Mouse (Mus musculus) limb, embryonic 13.5 days (tissue): ENCODE measurements at regions not wholly inside any gene's neighbourhood (a gene's known extent, or its start where the extent isn't known, plus 50 kb on each side); places are given as distances from the start of the nearest gene placed in this dataset.
A peak's percentile ranks its signal among the peaks of the same experiment; 100 is the strongest.

Source experiments
- ATAC-seq: fragments of 200-750 bp; cut with Nextera tagmentation; 2 replicates; pipeline ENCODE4 v1.8.0; 2017; ENCODE audit warnings: low read depth, moderate number of reproducible peaks, moderate TSS enrichment; ENCODE audit not compliant: low FRiP score
- H3K27ac ChIP-seq: fragments of 300-500 bp; sonication (generic); 2 replicates; pipeline ENCODE4 v1.5.1; 2015; ENCODE audit warnings: inconsistent platforms, mild to moderate bottlenecking, moderate library complexity
- H3K27me3 ChIP-seq: fragments of 300-500 bp; sonication (generic); 2 replicates; pipeline ENCODE4 v1.6.1; 2015; ENCODE audit warnings: mild to moderate bottlenecking, inconsistent platforms
- H3K36me3 ChIP-seq: fragments of 300-500 bp; sonication (generic); 2 replicates; pipeline ENCODE4 v1.6.1; 2015; ENCODE audit warnings: inconsistent platforms, mild to moderate bottlenecking, moderate library complexity
- H3K4me1 ChIP-seq: fragments of 300-500 bp; sonication (generic); 2 replicates; pipeline ENCODE4 v1.6.1; 2015; ENCODE audit warnings: inconsistent platforms
- H3K4me2 ChIP-seq: fragments of 300-500 bp; sonication (generic); replicated peaks from 2 replicates; pipeline ENCODE4 v1.6.1; 2015; ENCODE audit warnings: inconsistent platforms, mild to moderate bottlenecking, moderate library complexity
- H3K4me3 ChIP-seq: fragments of 300-500 bp; sonication (generic); 2 replicates; pipeline ENCODE4 v1.5.1; 2015; ENCODE audit warnings: moderate library complexity, mild to moderate bottlenecking, inconsistent platforms
- H3K9ac ChIP-seq: fragments of 300-500 bp; sonication (generic); 2 replicates; pipeline ENCODE4 v1.6.1; 2015; ENCODE audit warnings: mild to moderate bottlenecking, inconsistent platforms
- H3K9me3 ChIP-seq: fragments of 300-500 bp; sonication (generic); 2 replicates; pipeline ENCODE4 v1.6.1; 2016; ENCODE audit warnings: inconsistent platforms
- WGBS: fragments of 180-500 bp; shearing (Covaris S2); methylation state at CpG from one replicate; pipeline ENCODE4 v1.1.7; 2015; 5-methylcytosine and 5-hydroxymethylcytosine counted together

- H3K27me3 ChIP-seq = no peaks in the 10 kb centered on the region
- H3K27ac ChIP-seq = no peak overlapping the region
- WGBS = 36% methylated on average over 13 of the region's 13 CpGs
- no peaks in the 10 kb centered on the region for H3K36me3 ChIP-seq
- ATAC-seq = no peak
- H3K4me1 ChIP-seq = no peaks in the 10 kb centered on the region
- no peak overlapping the region for H3K9ac ChIP-seq
- no peak overlapping the region for H3K4me2 ChIP-seq
- H3K9me3 ChIP-seq = no peaks in the 10 kb centered on the region
- no peak overlapping the region for H3K4me3 ChIP-seq
Observed at GRCm38 (mm10) chr1:119335171-119335570, 86.9 kb downstream of the Inhbb start.

DNA sequence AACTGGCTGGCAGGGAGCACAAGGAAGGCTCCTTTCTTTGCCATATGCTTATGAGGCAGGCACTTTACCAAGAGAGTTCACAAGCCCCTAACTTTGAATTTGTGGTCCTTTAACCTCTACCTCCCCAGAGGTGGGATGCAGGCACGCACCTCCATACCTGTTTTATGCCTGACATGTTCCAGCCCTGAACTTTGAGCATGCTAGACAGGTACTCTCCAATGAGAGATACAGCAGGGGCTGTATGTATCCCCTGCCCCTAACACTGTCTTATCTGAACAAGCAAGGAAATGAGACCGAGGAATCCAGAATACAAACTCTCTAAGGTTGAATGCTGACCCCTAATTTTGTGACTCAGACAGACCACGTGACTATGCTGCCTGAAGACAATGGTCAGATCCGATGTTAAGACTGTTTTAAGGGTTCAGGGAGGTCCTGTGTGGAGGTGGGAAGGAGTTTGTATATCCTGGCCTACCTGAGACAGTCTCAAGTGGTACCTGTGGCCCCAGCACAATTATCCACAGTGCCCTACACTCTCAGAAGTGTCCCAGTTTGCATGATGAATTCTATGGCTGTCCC is 91.2 kb downstream of the Inhbb start:
- Histone ChIP-seq H3K36me3 (no peaks in the 10 kb centered on the region), H3K27ac (no peak overlapping the region), H3K27me3 (no peaks in the 10 kb centered on the region), H3K4me3 (no peak overlapping the region), H3K9ac (no peak overlapping the region), H3K9me3 (no peaks in the 10 kb centered on the region), H3K4me1 (peaks cover 15% of the 10 kb centered on the region), H3K4me2 (no peak overlapping the region)
- no peak for ATAC-seq
- 83% methylated on average over 4 of the region's 4 CpGs for WGBS

- ATAC-seq = no peak
- H3K4me1 ChIP-seq = peaks cover 15% of the 10 kb centered on the region
- no peak overlapping the region for H3K4me2 ChIP-seq
- H3K27ac ChIP-seq = 0 out of 2 replicates have a peak overlapping the region, but pooled peaks have one; percentile 58
- no peaks in the 10 kb centered on the region for H3K36me3 ChIP-seq
- H3K9me3 ChIP-seq = no peaks in the 10 kb centered on the region
- WGBS = 58% methylated on average over 7 of the region's 7 CpGs
- H3K4me3 ChIP-seq = no peak overlapping the region
- H3K9ac ChIP-seq = no peak overlapping the region
- 0 out of 2 replicates have a peak, but pooled peaks cover 1% of the 10 kb centered on the region for H3K27me3 ChIP-seq
Observed at GRCm38 (mm10) chr1:119329693-119330434, 92.2 kb downstream of the Inhbb start.

GRCm38 (mm10) chr1:119328921-119329692 is 92.9 kb downstream of the Inhbb start:
- no peak overlapping the region for H3K4me2 ChIP-seq
- no peaks in the 10 kb centered on the region for H3K9me3 ChIP-seq
- H3K4me1 ChIP-seq = peaks cover 15% of the 10 kb centered on the region
- no peaks in the 10 kb centered on the region for H3K36me3 ChIP-seq
- H3K4me3 ChIP-seq = no peak overlapping the region
- no peak overlapping the region for H3K9ac ChIP-seq
- peak overlapping the region; percentile 58; the same call in 1 of the 2 replicates for H3K27ac ChIP-seq
- 0 out of 2 replicates have a peak, but pooled peaks cover 5% of the 10 kb centered on the region for H3K27me3 ChIP-seq
- WGBS = 18% methylated on average over 15 of the region's 15 CpGs
- peak; percentile 69; the same call in 1 of the 2 replicates for ATAC-seq

- Histone ChIP-seq H3K9me3 (no peaks in the 10 kb centered on the region), H3K4me1 (peaks cover 12% of the 10 kb centered on the region), H3K27ac (no peak overlapping the region), H3K9ac (no peak overlapping the region), H3K27me3 (0 out of 2 replicates have a peak, but pooled peaks cover 5% of the 10 kb centered on the region), H3K4me2 (no peak overlapping the region), H3K4me3 (no peak overlapping the region), H3K36me3 (no peaks in the 10 kb centered on the region)
- ATAC-seq = no peak
- WGBS = 80% methylated on average over 8 of the region's 8 CpGs
Observed at GRCm38 (mm10) chr1:119324551-119324950, 97.5 kb downstream of the Inhbb start.

- no peak overlapping the region for H3K4me2 ChIP-seq
- H3K4me1 ChIP-seq = no peaks in the 10 kb centered on the region
- no peaks in the 10 kb centered on the region for H3K36me3 ChIP-seq
- H3K4me3 ChIP-seq = no peak overlapping the region
- WGBS = 74% methylated on average over 10 of the region's 10 CpGs
- 0 out of 2 replicates have a peak, but pooled peaks cover 5% of the 10 kb centered on the region for H3K27me3 ChIP-seq
- no peaks in the 10 kb centered on the region for H3K9me3 ChIP-seq
- no peak for ATAC-seq
- H3K27ac ChIP-seq = no peak overlapping the region
- H3K9ac ChIP-seq = no peak overlapping the region
Observed at GRCm38 (mm10) chr1:119322279-119322995, 99.6 kb downstream of the Inhbb start.

GRCm38 (mm10) chr1:119321799-119322198 is 100.2 kb downstream of the Inhbb start:
- Histone ChIP-seq H3K9me3 (no peaks in the 10 kb centered on the region), H3K4me2 (no peak overlapping the region), H3K36me3 (no peaks in the 10 kb centered on the region), H3K4me3 (no peak overlapping the region), H3K4me1 (no peaks in the 10 kb centered on the region), H3K27me3 (0 out of 2 replicates have a peak, but pooled peaks cover 5% of the 10 kb centered on the region), H3K27ac (no peak overlapping the region), H3K9ac (no peak overlapping the region)
- WGBS = 86% methylated on average over 8 of the region's 8 CpGs
- ATAC-seq = no peak

GRCm38 (mm10) chr1:119317006-119317405 is 105.0 kb downstream of the Inhbb start:
- Histone ChIP-seq H3K36me3 (no peaks in the 10 kb centered on the region), H3K9me3 (no peaks in the 10 kb centered on the region), H3K4me3 (no peak overlapping the region), H3K27me3 (no peaks in the 10 kb centered on the region), H3K27ac (no peak overlapping the region), H3K4me2 (no peak overlapping the region), H3K4me1 (no peaks in the 10 kb centered on the region), H3K9ac (no peak overlapping the region)
- WGBS = 88% methylated on average over 4 of the region's 4 CpGs
- ATAC-seq = no peak

DNA sequence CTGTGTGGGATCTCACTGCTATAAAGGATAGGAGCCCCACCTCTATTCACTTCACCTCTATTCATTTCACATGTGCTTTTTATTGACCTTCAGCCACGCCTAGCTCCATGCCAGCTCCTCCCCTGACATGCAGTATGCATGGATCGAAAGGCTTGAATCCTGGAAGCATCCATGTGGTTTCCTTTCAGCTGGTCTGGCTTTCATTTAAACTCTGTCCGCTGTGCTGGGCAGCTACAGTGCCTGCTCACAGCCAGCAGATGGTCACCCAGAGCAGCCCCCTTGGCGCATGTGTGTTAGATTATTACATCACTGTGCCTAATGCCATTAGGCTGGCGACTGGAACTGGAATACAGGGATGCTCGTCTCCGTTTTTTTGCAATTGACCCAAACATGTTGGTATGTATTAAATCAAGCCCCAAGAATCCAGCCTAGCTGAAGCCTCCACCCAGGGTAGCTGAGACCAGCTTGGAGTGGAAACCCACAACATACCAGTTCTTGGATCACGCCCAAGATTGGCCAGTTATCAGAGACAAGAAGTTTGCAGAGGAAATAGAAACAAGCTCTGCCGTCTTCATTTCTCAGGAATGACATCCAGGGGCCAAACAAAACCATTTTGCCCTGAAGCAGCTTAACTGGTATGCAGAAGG is 113.2 kb downstream of the Inhbb start:
- H3K4me3 ChIP-seq = no peak overlapping the region
- H3K27ac ChIP-seq = no peak overlapping the region
- no peak overlapping the region; the same call in 1 of the 2 replicates for H3K4me2 ChIP-seq
- no peaks in the 10 kb centered on the region for H3K27me3 ChIP-seq
- H3K9me3 ChIP-seq = no peaks in the 10 kb centered on the region
- ATAC-seq = peak; percentile 52
- no peak overlapping the region for H3K9ac ChIP-seq
- 30% methylated on average over 9 of the region's 9 CpGs for WGBS
- peaks cover 13% of the 10 kb centered on the region; the same call in 1 of the 2 replicates for H3K4me1 ChIP-seq
- no peaks in the 10 kb centered on the region for H3K36me3 ChIP-seq

- H3K27ac ChIP-seq = no peak overlapping the region
- H3K4me2 ChIP-seq = no peak overlapping the region
- no peak overlapping the region for H3K9ac ChIP-seq
- H3K4me1 ChIP-seq = peaks cover 13% of the 10 kb centered on the region; the same call in 1 of the 2 replicates
- WGBS = 11% methylated on average over 13 of the region's 13 CpGs
- no peak overlapping the region for H3K4me3 ChIP-seq
- no peaks in the 10 kb centered on the region for H3K9me3 ChIP-seq
- H3K27me3 ChIP-seq = no peaks in the 10 kb centered on the region
- no peak for ATAC-seq
- H3K36me3 ChIP-seq = no peaks in the 10 kb centered on the region
Observed at GRCm38 (mm10) chr1:119305315-119305976, 116.6 kb downstream of the Inhbb start.

GRCm38 (mm10) chr1:119304470-119304980 is 117.5 kb downstream of the Inhbb start:
- Histone ChIP-seq H3K9ac (no peak overlapping the region), H3K4me2 (no peak overlapping the region), H3K4me3 (no peak overlapping the region), H3K36me3 (no peaks in the 10 kb centered on the region), H3K9me3 (no peaks in the 10 kb centered on the region), H3K4me1 (peaks cover 13% of the 10 kb centered on the region; the same call in 1 of the 2 replicates), H3K27me3 (no peaks in the 10 kb centered on the region), H3K27ac (no peak overlapping the region)
- 29% methylated on average over 9 of the region's 9 CpGs for WGBS
- ATAC-seq = no peak
